11 mouse cellular contexts compared by ENCODE assay signal in the genomic region with DNA sequence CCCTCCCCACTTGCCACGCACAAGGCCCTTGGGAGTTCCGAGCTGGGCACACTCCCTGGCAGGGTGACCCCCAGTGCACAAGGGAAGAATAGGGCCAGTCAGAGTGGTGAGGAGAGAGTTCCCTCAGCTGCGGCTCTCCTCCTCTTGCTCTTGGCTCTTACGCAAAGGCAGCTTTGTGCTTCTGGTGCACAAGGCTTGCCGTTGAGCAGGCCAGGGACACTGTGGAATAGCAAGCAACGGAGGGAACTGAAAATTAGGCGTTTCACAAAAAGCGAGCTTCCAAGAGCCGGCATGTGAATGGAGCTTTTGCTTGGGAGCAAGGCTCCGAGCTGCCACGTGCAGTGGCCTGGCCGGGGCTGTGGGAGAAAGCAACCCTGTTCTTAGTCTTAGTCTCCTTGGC. TPM values are rescaled to one million over a fixed set of nuclear protein-coding genes. Genes with fewer than 3 reads are reported as not detected.
DNase-seq lines count a peak whose midpoint lies in the region; ATAC-seq lines count a peak whose summit lies in the region.
"Had no signal": no experiment of that assay in that cellular context is flagged by ENCODE, and none has a peak within 500 bp of the region (broad histone marks: within the 10 kb centered on the region; RNA-seq: fewer than 3 reads in every experiment).

No protein-coding gene starts in this region.

- peak overlapping the region; percentile 54; the same call in 1 of the 2 replicates for H3K27ac ChIP-seq in hindbrain, embryonic 15.5 days (replicated peaks)
- H3K27ac ChIP-seq in hindbrain, embryonic 11.5 days (ENCODE audit: low read depth, low read length): no peak overlapping the region
- peak overlapping the region; percentile 56 for H3K27ac ChIP-seq in neural tube, embryonic 15.5 days (replicated peaks)

- no peak overlapping the region for H3K4me2 ChIP-seq in hindbrain, embryonic 15.5 days
- H3K4me2 ChIP-seq in hindbrain, embryonic 11.5 days (replicated peaks; ENCODE audit: low read depth, low read length): no peak overlapping the region
- no peak overlapping the region for H3K4me2 ChIP-seq in neural tube, embryonic 15.5 days

- no peak overlapping the region for H3K4me3 ChIP-seq in hindbrain, embryonic 15.5 days
- H3K4me3 ChIP-seq in hindbrain, embryonic 11.5 days (ENCODE audit: low read depth, low read length): no peak overlapping the region
- no peak overlapping the region for H3K4me3 ChIP-seq in neural tube, embryonic 15.5 days (replicated peaks)

- 80% methylated on average over 12 of the region's 12 CpGs for WGBS in hindbrain, embryonic 15.5 days
- WGBS in hindbrain, embryonic 11.5 days: 85% methylated on average over 12 of the region's 12 CpGs
- 82% methylated on average over 12 of the region's 12 CpGs for WGBS in neural tube, embryonic 15.5 days

- H3K4me1 ChIP-seq in hindbrain, embryonic 15.5 days (replicated peaks): peaks cover 21% of the 10 kb centered on the region
- no peaks in the 10 kb centered on the region for H3K4me1 ChIP-seq in hindbrain, embryonic 11.5 days (replicated peaks; ENCODE audit: control insufficient read depth, insufficient read depth, low read length)
- H3K4me1 ChIP-seq in neural tube, embryonic 15.5 days: peaks cover 26% of the 10 kb centered on the region

- no peaks in the 10 kb centered on the region for H3K27me3 ChIP-seq in hindbrain, embryonic 15.5 days
- no peaks in the 10 kb centered on the region for H3K27me3 ChIP-seq in hindbrain, embryonic 11.5 days (ENCODE audit: control insufficient read depth, insufficient read depth, low read length)
- H3K27me3 ChIP-seq in neural tube, embryonic 15.5 days (replicated peaks): no peaks in the 10 kb centered on the region

- no peak for DNase-seq in hindbrain, embryonic 11.5 days (ENCODE audit: low spot score)
- peak; percentile 64 to 72 for DNase-seq in layer of hippocampus, postnatal 10 days (ENCODE audit: low spot score in 2 of 2)
- DNase-seq in yolk sac, embryonic 10.5 days (ENCODE audit: low spot score): no peak
- DNase-seq in urinary bladder, adult 18-20 months (ENCODE audit: low spot score in 2 of 2): no peak
- no peak for DNase-seq in thymus, postnatal 10 days (ENCODE audit: low spot score in 2 of 2)
- DNase-seq: adrenal gland, postnatal 36 days; heart, postnatal 36 days; kidney, postnatal 10 days had no signal

- ATAC-seq in hindbrain, embryonic 15.5 days (ENCODE audit: low FRiP score, low read depth): peak; percentile 43
- ATAC-seq in hindbrain, embryonic 11.5 days (ENCODE audit: low FRiP score): no peak
- ATAC-seq in frontal cortex, adult (ENCODE audit: low TSS enrichment): peak; percentile 71
- no peak for ATAC-seq in neural tube, embryonic 15.5 days (ENCODE audit: low FRiP score)

- H3K36me3 ChIP-seq in hindbrain, embryonic 15.5 days: no peaks in the 10 kb centered on the region
- H3K36me3 ChIP-seq in hindbrain, embryonic 11.5 days (ENCODE audit: control insufficient read depth, insufficient read depth, low read length): no peaks in the 10 kb centered on the region
- no peaks in the 10 kb centered on the region for H3K36me3 ChIP-seq in neural tube, embryonic 15.5 days

- no peaks in the 10 kb centered on the region for H3K9me3 ChIP-seq in hindbrain, embryonic 15.5 days
- no peaks in the 10 kb centered on the region for H3K9me3 ChIP-seq in hindbrain, embryonic 11.5 days (ENCODE audit: control insufficient read depth, low read length)
- H3K9me3 ChIP-seq in neural tube, embryonic 15.5 days (replicated peaks): no peaks in the 10 kb centered on the region

- H3K9ac ChIP-seq in hindbrain, embryonic 15.5 days: no peak overlapping the region
- H3K9ac ChIP-seq in hindbrain, embryonic 11.5 days (ENCODE audit: low read depth, low read length): no peak overlapping the region
- H3K9ac ChIP-seq in neural tube, embryonic 15.5 days (replicated peaks): no peak overlapping the region

RNA-seq across cellular contexts. Expression of a gene that starts 40.2 kb away (rescaled TPM):
- polyA plus RNA-seq in hindbrain, embryonic 15.5 days (2015; fragmentation: Nextera tagmentation; extraction: Ambion mirVana): 53.7 and 54.8 TPM in 2 replicates
- 11.9 and 14.5 TPM in 2 replicates for polyA plus RNA-seq in hindbrain, embryonic 11.5 days (2014; fragmentation: Nextera tagmentation; extraction: Ambion mirVana)
- 100 to 1,000 TPM; 113 to 115 TPM for total RNA-seq in layer of hippocampus, postnatal 10 days (2021)
- 47.1 and 57.2 TPM in 2 replicates for polyA plus RNA-seq in neural tube, embryonic 15.5 days (2015; fragmentation: Nextera tagmentation; extraction: Ambion mirVana)

Comparison
In these comparisons a context has a peak if more than half of its experiments do, and no peak if none do; other contexts are left out.
1. ATAC-seq: peak in hindbrain, embryonic 15.5 days (single experiment) and frontal cortex, adult (single experiment); none in hindbrain, embryonic 11.5 days (single experiment) and neural tube, embryonic 15.5 days (single experiment).
2. DNase-seq: peak in layer of hippocampus, postnatal 10 days (2 of 2); none in hindbrain, embryonic 11.5 days (single experiment), yolk sac, embryonic 10.5 days (single experiment), urinary bladder, adult 18-20 months (0 of 2) and thymus, postnatal 10 days (0 of 2).